Mouse (Mus musculus): ENCODE measurements around the gene Aqr.

Aqr gene

GRCm38 (mm10) chr2:114135777-114136176, 51.0 kb downstream of the Aqr start:
- DNase-seq (ENCODE audit: low read depth, low spot score): peak; percentile 52

DNA sequence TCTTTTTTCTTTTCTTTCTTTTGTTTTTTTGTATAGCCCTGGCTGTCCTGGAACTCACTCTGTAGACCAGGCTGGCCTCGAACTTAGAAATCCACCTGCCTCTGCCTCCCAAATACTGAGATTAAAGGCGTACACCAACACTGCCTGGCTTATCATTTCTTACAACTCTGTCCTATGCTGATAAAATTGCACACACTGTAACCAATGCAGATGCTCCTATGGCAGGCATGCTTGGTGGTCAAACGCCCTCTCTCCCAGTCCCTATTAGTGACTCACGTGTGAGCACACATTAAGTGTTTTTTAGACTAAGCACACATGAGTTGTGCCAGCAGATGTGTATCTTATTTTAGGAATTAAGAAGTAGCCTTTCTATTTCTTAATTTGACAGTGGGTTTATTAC, 53.5 kb downstream of the Aqr start:
- no peak for DNase-seq (ENCODE audit: low read depth, low spot score)

DNA sequence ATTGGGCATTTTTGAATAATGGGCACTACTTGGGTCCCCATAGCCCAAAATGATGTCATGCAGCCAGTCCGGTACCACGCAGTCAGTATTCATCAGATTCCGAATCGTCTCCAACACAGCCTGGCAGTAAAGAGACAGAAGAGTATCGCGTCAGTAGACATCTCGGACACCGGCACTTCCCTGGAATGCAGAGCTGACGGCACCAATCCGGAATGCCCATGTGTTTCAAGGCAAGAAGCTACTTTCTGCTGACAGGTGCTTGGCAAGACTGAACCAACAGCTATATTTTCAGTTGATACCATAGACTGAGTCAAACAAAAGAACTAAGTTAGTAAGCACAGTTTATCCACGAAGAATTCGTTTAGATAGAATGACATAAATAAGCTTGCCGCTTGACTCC, 56.2 kb downstream of the Aqr start:
- DNase-seq (ENCODE audit: low read depth, low spot score): no peak

DNA sequence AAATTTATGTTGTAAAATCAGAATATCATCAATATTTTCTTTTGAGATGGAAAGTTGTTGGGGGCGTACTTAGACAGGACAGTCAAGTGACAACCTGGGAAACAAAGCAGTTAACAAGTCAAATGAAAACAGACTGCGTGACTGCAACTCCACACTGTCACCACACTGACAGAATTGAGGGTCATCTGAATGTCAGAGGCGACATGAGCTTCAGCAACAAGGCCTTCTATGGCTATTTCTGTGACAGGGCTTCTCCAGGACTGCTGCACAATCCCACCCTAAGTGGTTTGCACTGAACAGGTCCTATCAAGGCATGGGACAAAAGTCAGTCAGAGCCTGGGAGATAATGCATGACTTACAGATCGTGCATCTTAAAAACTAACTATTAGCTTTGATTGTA, 63.5 kb downstream of the Aqr start:
- no peak for DNase-seq (ENCODE audit: low read depth, low spot score)

DNA sequence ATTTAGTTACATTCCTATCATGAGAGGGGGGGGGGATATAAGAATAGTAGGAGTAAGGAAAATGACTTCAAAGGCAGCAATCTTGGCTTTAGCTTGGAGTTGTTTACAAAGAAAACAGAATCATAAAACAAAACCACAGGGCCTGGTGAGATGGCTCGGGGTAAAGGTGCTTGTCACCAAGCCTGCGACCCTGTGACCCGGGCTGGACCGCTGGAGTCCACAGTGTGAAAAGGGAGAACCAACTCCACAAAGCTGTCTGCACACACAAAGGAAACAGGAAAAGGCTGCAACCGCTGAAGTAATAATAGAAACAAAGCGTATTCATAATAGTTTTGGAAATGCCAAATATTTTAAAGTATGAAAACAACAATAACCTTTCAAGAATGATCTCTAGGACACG, 67.4 kb downstream of the Aqr start:
- DNase-seq (ENCODE audit: low read depth, low spot score): no peak

- no peak for DNase-seq (ENCODE audit: low read depth, low spot score)
These were observed 69.2 kb downstream of the Aqr start for GRCm38 (mm10) chr2:114117665-114118064.

GRCm38 (mm10) chr2:114117235-114117634, 69.6 kb downstream of the Aqr start:
- no peak for DNase-seq (ENCODE audit: low read depth, low spot score)

DNA sequence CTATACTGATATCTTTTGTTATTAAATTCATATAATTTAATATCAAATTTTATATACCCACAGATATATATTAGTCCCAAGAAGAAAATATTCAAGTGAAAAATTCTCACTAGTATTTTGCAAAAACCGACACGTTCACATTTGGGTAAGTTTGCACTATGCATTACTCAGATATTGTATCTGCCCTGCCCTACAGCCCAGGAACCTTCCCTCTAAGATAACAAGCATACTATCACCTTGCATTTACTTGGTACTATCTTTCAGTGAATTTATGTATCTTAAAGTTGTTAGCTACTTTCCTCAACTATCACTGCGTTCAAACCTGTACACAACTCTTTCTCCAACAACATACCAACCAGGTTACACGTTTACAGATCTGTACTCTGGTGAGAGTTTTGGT, 71.3 kb downstream of the Aqr start:
- DNase-seq (ENCODE audit: low read depth, low spot score): no peak

GRCm38 (mm10) chr2:114107288-114108278, 79.2 kb downstream of the Aqr start:
- no peak for DNase-seq (ENCODE audit: low read depth, low spot score)

GRCm38 (mm10) chr2:114106383-114106782, 80.4 kb downstream of the Aqr start:
- no peak for DNase-seq (ENCODE audit: low read depth, low spot score)

- no peak for DNase-seq (ENCODE audit: low read depth, low spot score)
These were observed 84.4 kb downstream of the Aqr start for GRCm38 (mm10) chr2:114102471-114102870.

GRCm38 (mm10) chr2:114100834-114101233, 86.0 kb downstream of the Aqr start:
- no peak for DNase-seq (ENCODE audit: low read depth, low spot score)

GRCm38 (mm10) chr2:114099816-114100215, 87.0 kb downstream of the Aqr start:
- no peak for DNase-seq (ENCODE audit: low read depth, low spot score)

DNA sequence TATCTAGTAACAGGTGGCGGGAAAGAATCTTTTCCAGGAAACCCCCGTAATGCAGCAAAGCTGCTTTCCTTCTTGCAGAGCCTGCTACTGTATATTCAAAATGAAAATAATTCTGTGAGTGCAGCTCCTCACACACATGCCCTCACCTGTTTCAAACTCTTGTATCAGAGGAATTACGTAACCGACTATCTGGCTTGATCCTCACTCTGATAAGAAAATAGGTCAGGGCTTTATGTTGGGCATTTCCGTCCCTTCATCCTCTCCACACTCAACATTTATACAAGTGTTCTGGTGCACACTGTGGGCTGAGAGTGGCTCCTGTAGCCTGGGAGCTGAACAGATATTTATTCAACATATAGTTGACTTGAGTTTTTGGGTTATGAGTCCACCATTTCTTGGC, 87.7 kb downstream of the Aqr start:
- DNase-seq (ENCODE audit: low read depth, low spot score): no peak

GRCm38 (mm10) chr2:114097627-114098026, 89.2 kb downstream of the Aqr start:
- no peak for DNase-seq (ENCODE audit: low read depth, low spot score)

DNA sequence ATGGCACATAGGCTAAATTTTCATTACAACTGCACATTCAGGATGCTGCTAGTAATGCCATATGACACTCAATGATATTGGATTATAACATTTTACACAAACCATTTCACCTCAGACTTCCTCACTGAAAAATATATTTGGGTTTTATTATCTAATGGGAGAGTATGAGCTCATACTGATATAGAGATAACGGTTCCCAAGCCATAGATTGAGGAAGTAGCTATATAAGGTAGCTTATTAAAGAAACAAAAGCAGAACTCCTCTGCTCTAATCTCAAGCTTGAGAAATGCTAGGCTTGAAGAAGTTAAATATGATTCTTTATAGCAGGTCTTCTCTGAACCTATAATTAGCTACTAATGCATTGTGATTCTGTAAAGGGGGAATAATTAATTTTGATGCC, 90.3 kb downstream of the Aqr start:
- DNase-seq (ENCODE audit: low read depth, low spot score): no peak

DNA sequence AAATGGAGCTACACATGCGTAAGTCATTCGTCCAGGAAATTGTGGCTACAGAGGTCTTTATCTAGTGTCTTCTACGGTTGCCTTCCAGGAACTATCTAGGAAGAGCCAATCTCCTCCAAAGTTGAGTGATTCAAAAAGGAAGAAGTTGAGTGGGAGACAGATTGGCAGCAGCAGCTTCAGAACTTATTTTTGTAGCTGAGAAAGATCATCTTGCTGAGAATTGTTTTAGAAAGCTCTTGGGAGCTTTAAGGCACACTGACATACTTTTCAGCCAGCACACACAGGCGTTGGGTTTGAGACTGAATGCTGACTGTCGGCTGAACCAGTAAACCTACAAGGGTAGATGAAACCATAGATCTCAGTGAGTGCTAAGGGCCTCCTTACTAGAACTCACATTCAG, 91.5 kb downstream of the Aqr start:
- no peak for DNase-seq (ENCODE audit: low read depth, low spot score)

DNA sequence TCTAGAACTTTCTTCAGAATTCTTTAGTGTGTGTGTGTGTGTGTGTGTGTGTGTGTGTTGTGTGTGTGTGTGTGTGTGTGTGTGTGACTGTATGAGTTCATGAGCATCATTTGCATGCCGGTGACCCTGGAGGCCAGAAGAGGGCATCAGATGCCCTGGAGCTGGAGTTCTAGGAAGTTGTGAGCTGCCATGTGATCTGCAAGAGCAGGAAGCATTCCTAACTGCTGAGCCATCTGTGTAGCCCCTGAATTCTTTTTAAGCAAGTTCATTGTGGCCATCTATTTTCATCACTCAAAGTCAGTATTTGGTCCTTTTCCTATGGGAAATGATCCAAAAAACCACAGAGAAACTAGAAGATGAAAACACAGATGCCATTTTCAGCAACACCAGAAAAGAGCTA, 92.1 kb downstream of the Aqr start:
- DNase-seq (ENCODE audit: low read depth, low spot score): no peak

GRCm38 (mm10) chr2:114093577-114093976, 93.2 kb downstream of the Aqr start:
- no peak for DNase-seq (ENCODE audit: low read depth, low spot score)

- DNase-seq (ENCODE audit: low read depth, low spot score): no peak
These were observed 97.0 kb downstream of the Aqr start for GRCm38 (mm10) chr2:114089862-114090261.

GRCm38 (mm10) chr2:114087271-114087670, 99.6 kb downstream of the Aqr start:
- peak; percentile 36 for DNase-seq (ENCODE audit: low read depth, low spot score)

GRCm38 (mm10) chr2:114071876-114072275, 114.9 kb downstream of the Aqr start:
- DNase-seq (ENCODE audit: low read depth, low spot score): no peak

DNA sequence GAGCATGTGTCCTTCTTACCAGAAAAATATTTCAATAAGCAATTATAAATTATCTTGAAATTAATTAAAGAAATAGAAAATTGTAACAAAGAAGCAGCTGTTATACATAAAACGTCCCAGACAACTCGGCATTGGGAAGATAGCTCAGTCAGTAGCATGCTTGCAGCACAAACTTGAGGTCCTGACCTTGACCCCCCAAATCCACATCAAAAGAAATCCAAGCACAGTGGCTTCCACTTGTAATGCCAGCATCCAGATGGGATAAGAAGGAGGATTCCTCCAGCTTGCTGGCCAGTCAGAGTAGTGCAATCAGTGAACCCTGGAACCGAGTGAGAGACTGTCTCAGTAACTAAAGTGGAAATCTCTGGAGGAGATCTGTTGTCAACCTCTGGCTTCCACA, 120.6 kb downstream of the Aqr start:
- DNase-seq (ENCODE audit: low read depth, low spot score): no peak

- DNase-seq (ENCODE audit: low read depth, low spot score): no peak
These were observed 122.8 kb downstream of the Aqr start for GRCm38 (mm10) chr2:114064004-114064403.
